Mouse (Mus musculus) liver, embryonic 15.5 days (tissue): ENCODE results near the gene Adamtsl4. TPM values are rescaled to one million over a fixed set of nuclear protein-coding genes. Genes with fewer than 3 reads are reported as not detected.

Experiments used
- ATAC-seq: fragments of 200-750 bp; cut with Nextera tagmentation; 2 replicates; pipeline ENCODE4 v1.8.0; 2017; ENCODE audit warnings: moderate number of reproducible peaks, mild to moderate bottlenecking, moderate library complexity; ENCODE audit not compliant: insufficient read depth
- H3K27ac ChIP-seq: fragments of 300-500 bp; sonication (generic); replicated peaks from 2 replicates; pipeline ENCODE4 v1.5.1; 2015; ENCODE audit warnings: mild to moderate bottlenecking, inconsistent platforms
- H3K27me3 ChIP-seq: fragments of 300-500 bp; sonication (generic); 2 replicates; pipeline ENCODE4 v1.6.1; 2015; ENCODE audit warnings: mild to moderate bottlenecking, inconsistent platforms
- H3K36me3 ChIP-seq: fragments of 300-500 bp; sonication (generic); replicated peaks from 2 replicates; pipeline ENCODE4 v1.6.1; 2015; ENCODE audit warnings: moderate library complexity, mild to moderate bottlenecking, inconsistent platforms
- H3K4me1 ChIP-seq: fragments of 300-500 bp; sonication (generic); replicated peaks from 2 replicates; pipeline ENCODE4 v1.6.1; 2015; ENCODE audit warnings: inconsistent platforms
- H3K4me2 ChIP-seq: fragments of 300-500 bp; sonication (generic); 2 replicates; pipeline ENCODE4 v1.6.1; 2015; ENCODE audit warnings: moderate library complexity, mild to moderate bottlenecking, inconsistent platforms
- H3K4me3 ChIP-seq: fragments of 300-500 bp; sonication (generic); replicated peaks from 2 replicates; pipeline ENCODE4 v1.5.1; 2015; ENCODE audit warnings: mild to moderate bottlenecking, inconsistent platforms
- H3K9ac ChIP-seq: fragments of 300-500 bp; sonication (generic); 2 replicates; pipeline ENCODE4 v1.6.1; 2015; ENCODE audit warnings: moderate library complexity, mild to moderate bottlenecking, inconsistent platforms
- H3K9me3 ChIP-seq: fragments of 300-500 bp; sonication (generic); replicated peaks from 2 replicates; pipeline ENCODE4 v1.6.1; 2016; ENCODE audit warnings: inconsistent platforms
- WGBS: fragments of 180-500 bp; shearing (Covaris S2); methylation state at CpG from one replicate; pipeline ENCODE4 v1.1.7; 2015; ENCODE audit warnings: mixed read lengths; ENCODE audit not compliant: insufficient replicate concordance; 5-methylcytosine and 5-hydroxymethylcytosine counted together
- microRNA-seq: library from miRNA; unstranded; fragments of <30 nt; microRNA quantifications from one replicate; pipeline ENCODE4, GENCODE M21; 2016
- polyA plus RNA-seq: library from polyadenylated mRNA; unstranded; fragments of >200 nt; fragmentation: Nextera tagmentation; extraction: Ambion mirVana; gene quantifications from 2 replicates; pipeline ENCODE4 v1.2.1, GENCODE M21; 2015

Adamtsl4 gene
- polyA plus RNA-seq, 1 experiment from 2014 or later: 1.0 TPM

GRCm38 (mm10) chr3:95630856-95631255 is 56.9 kb downstream of the Adamtsl4 start:
- H3K4me1 ChIP-seq: peaks cover 40% of the 10 kb centered on the region
- no peaks in the 10 kb centered on the region for H3K9me3 ChIP-seq
- no peak overlapping the region for H3K27ac ChIP-seq
- H3K4me3 ChIP-seq: no peak overlapping the region
- H3K9ac ChIP-seq: no peak overlapping the region
- no peak for ATAC-seq
- H3K4me2 ChIP-seq: no peak overlapping the region
- H3K36me3 ChIP-seq: peaks cover 98% of the 10 kb centered on the region
- no peaks in the 10 kb centered on the region for H3K27me3 ChIP-seq
- WGBS: 61% methylated on average over 3 of the region's 3 CpGs

GRCm38 (mm10) chr3:95629755-95630154 is 58.0 kb downstream of the Adamtsl4 start:
- H3K4me1 ChIP-seq: peaks cover 35% of the 10 kb centered on the region
- ATAC-seq: no peak
- H3K27me3 ChIP-seq: no peaks in the 10 kb centered on the region
- peaks cover 87% of the 10 kb centered on the region for H3K36me3 ChIP-seq
- H3K4me3 ChIP-seq: no peak overlapping the region
- no peaks in the 10 kb centered on the region for H3K9me3 ChIP-seq
- 75% methylated on average over 4 of the region's 4 CpGs for WGBS
- H3K27ac ChIP-seq: no peak overlapping the region
- no peak overlapping the region for H3K4me2 ChIP-seq
- no peak overlapping the region for H3K9ac ChIP-seq

GRCm38 (mm10) chr3:95627763-95628162 is 60.0 kb downstream of the Adamtsl4 start:
- 81% methylated on average over 5 of the region's 5 CpGs for WGBS
- no peaks in the 10 kb centered on the region for H3K9me3 ChIP-seq

More at GRCm38 (mm10) chr3:95627763-95628162, 60.0 kb downstream of the Adamtsl4 start:
- Histone ChIP-seq H3K4me2 (no peak overlapping the region), H3K4me3 (no peak overlapping the region), H3K9ac (no peak overlapping the region), H3K27me3 (no peaks in the 10 kb centered on the region), H3K4me1 (peaks cover 35% of the 10 kb centered on the region), H3K27ac (no peak overlapping the region), H3K36me3 (peaks cover 67% of the 10 kb centered on the region)
- no peak for ATAC-seq

Small RNAs within 50 kb of the gene (microRNA-seq; reads per million reads assigned to microRNA genes)
- not detected for gene Mir7014

Other genes starting within 250 kb of the Adamtsl4 start
- 1.3 and 1.8 TPM in 2 replicates for gene Ctsk, start 188.7 kb downstream of the Adamtsl4 start, polyA plus RNA-seq
- gene Ctss, start 161.1 kb downstream of the Adamtsl4 start, polyA plus RNA-seq: 34.9 and 37.1 TPM in 2 replicates
- not detected in 2 replicates for gene Hormad1, start 128.2 kb downstream of the Adamtsl4 start, polyA plus RNA-seq
- 28.9 and 31.2 TPM in 2 replicates for gene Golph3l, start 99.0 kb downstream of the Adamtsl4 start, polyA plus RNA-seq
- gene Ensa, start 62.9 kb downstream of the Adamtsl4 start, polyA plus RNA-seq: 32.7 and 35.9 TPM in 2 replicates
- gene Mcl1, start 29.1 kb downstream of the Adamtsl4 start, polyA plus RNA-seq: 34.8 and 39.0 TPM in 2 replicates
- 17.4 and 18.2 TPM in 2 replicates for gene Ecm1, start 51.7 kb upstream of the Adamtsl4 start, polyA plus RNA-seq
- gene Tars2, start 72.3 kb upstream of the Adamtsl4 start, polyA plus RNA-seq: 33.8 and 38.0 TPM in 2 replicates
- gene Rprd2, start 130.9 kb upstream of the Adamtsl4 start, polyA plus RNA-seq: 6.5 and 6.8 TPM in 2 replicates
- 22.7 and 23.9 TPM in 2 replicates for gene Prpf3, start 168.0 kb upstream of the Adamtsl4 start, polyA plus RNA-seq
- gene Mrps21, start 183.6 kb upstream of the Adamtsl4 start, polyA plus RNA-seq: 141 and 166 TPM in 2 replicates
- gene Ciart, start 194.3 kb upstream of the Adamtsl4 start, polyA plus RNA-seq: 1.2 and 1.4 TPM in 2 replicates
- 6.6 and 7.0 TPM in 2 replicates for gene BC028528, start 204.1 kb upstream of the Adamtsl4 start, polyA plus RNA-seq
- gene Aph1a, start 206.1 kb upstream of the Adamtsl4 start, polyA plus RNA-seq: 11.8 and 13.3 TPM in 2 replicates
- 11.8 and 15.6 TPM in 2 replicates for gene Car14, start 216.8 kb upstream of the Adamtsl4 start, polyA plus RNA-seq
- 117 and 129 TPM in 2 replicates for gene Anp32e, start 241.3 kb upstream of the Adamtsl4 start, polyA plus RNA-seq